Mouse (Mus musculus): ENCODE results near the gene Nsg2. TPM values are rescaled to one million over a fixed set of nuclear protein-coding genes. Genes with fewer than 3 reads are reported as not detected.

Nsg2 gene
- polyA plus RNA-seq, 1 experiment from 2014 or later: 9.9 TPM

DNA sequence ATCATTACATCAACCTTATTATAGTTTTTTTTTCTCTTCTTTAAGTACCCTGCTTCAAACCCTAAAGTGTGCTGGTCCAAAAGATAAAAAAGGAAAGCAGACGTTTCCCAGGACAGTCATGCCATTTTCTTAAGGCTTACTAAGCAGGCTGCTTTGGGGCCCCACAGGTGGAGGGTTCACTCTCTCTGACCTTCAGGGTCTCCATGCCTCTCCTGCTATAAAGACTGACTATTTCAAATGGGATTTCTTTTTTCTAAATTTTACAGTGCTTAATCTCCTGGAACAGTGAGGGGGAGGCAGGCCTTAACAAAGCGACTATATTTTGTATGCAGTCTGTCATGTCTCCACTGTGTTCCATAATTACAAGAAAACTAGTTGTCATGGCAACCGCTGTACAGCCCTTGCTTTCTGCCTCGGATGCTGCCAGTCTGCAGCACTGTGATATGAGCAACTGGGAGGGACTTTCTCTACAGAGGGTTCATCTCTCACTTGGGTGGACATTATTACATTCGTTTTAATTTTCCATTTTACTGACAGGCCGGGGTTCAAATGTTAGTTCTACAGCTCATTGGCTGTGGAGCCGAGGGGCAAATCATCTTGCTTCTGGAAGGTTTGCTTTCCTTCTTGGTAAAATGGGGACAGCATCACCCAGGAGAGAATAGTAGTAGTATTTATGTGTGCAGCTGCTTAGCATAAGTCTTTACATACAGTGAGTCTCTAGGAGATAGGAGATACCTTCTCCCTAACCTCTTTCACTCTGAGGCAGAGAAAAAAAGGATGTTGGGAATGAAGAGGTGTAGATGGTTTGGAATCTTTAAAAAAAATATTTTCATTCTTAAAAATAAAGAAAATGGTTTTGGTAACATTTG, 27.4 kb downstream of the Nsg2 start:
- Histone ChIP-seq H3K4me1 (ENCODE audit: control insufficient read depth, insufficient read depth, low read length) (peaks cover 3% of the 10 kb centered on the region), H3K36me3 (ENCODE audit: control insufficient read depth, insufficient read depth, low read length) (no peaks in the 10 kb centered on the region), H3K9me3 (ENCODE audit: control insufficient read depth, low read length) (no peaks in the 10 kb centered on the region), H3K27me3 (replicated peaks; ENCODE audit: control insufficient read depth, insufficient read depth, low read length) (no peaks in the 10 kb centered on the region), H3K4me3 (ENCODE audit: low read length) (no peak overlapping the region), H3K9ac (ENCODE audit: low read depth, low read length) (no peak overlapping the region), H3K27ac (ENCODE audit: low read length) (no peak overlapping the region), H3K4me2 (ENCODE audit: low read depth, low read length) (no peak overlapping the region)
- 57% methylated on average over 7 of the region's 7 CpGs for WGBS
- no peak for ATAC-seq

DNA sequence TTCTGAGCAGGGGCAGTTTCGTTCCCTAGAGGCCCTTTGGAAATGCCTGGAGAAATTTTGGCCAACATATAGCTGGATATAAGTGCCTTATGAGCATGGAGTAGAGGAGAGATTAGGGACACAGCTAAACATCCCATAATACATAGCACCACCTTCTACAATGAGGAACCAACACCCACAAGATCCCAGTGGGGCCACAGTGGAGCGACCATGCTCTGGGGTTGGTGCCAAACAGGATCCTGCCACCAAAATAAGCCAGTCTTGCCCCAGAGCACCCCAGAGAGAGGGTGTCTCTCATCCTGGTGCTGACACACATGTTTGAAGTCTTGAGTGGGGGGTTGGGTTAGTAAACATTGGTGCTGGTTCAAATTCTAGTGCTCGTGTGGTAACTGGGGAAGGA, 28.3 kb downstream of the Nsg2 start:
- ATAC-seq: no peak
- Histone ChIP-seq H3K27ac (ENCODE audit: low read length) (no peak overlapping the region), H3K36me3 (ENCODE audit: control insufficient read depth, insufficient read depth, low read length) (no peaks in the 10 kb centered on the region), H3K9me3 (ENCODE audit: control insufficient read depth, low read length) (no peaks in the 10 kb centered on the region), H3K4me1 (ENCODE audit: control insufficient read depth, insufficient read depth, low read length) (peaks cover 3% of the 10 kb centered on the region), H3K4me2 (ENCODE audit: low read depth, low read length) (no peak overlapping the region), H3K4me3 (ENCODE audit: low read length) (no peak overlapping the region), H3K27me3 (replicated peaks; ENCODE audit: control insufficient read depth, insufficient read depth, low read length) (no peaks in the 10 kb centered on the region), H3K9ac (ENCODE audit: low read depth, low read length) (no peak overlapping the region)
- 74% methylated on average over 3 of the region's 3 CpGs for WGBS

DNA sequence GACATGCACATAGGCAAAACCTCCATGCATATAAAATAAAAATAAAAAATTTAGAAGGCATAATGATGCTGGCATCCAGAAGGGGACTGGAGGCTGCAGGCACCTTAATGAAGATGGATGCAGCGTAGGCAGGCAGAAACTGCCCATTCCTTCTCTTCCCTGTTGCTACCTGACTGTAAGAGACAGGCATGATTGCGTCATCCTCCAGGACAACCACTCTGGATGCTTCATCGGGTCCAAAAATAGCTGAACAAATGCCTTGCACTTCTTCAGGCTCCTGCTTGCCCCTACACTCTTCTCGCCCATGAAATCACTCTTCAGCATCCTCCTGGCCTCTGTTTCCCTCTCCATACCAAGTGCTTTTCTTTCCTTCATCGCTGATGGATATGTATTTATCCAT, 29.1 kb downstream of the Nsg2 start:
- no peaks in the 10 kb centered on the region for H3K27me3 ChIP-seq (replicated peaks; ENCODE audit: control insufficient read depth, insufficient read depth, low read length)
- H3K4me1 ChIP-seq (ENCODE audit: control insufficient read depth, insufficient read depth, low read length): peaks cover 3% of the 10 kb centered on the region
- WGBS: 85% methylated on average over 5 of the region's 5 CpGs
- no peak overlapping the region for H3K27ac ChIP-seq (ENCODE audit: low read length)
- no peak overlapping the region for H3K4me2 ChIP-seq (ENCODE audit: low read depth, low read length)
- H3K36me3 ChIP-seq (ENCODE audit: control insufficient read depth, insufficient read depth, low read length): no peaks in the 10 kb centered on the region
- no peak for ATAC-seq
- no peaks in the 10 kb centered on the region for H3K9me3 ChIP-seq (ENCODE audit: control insufficient read depth, low read length)
- no peak overlapping the region for H3K4me3 ChIP-seq (ENCODE audit: low read length)
- no peak overlapping the region for H3K9ac ChIP-seq (ENCODE audit: low read depth, low read length)

DNA sequence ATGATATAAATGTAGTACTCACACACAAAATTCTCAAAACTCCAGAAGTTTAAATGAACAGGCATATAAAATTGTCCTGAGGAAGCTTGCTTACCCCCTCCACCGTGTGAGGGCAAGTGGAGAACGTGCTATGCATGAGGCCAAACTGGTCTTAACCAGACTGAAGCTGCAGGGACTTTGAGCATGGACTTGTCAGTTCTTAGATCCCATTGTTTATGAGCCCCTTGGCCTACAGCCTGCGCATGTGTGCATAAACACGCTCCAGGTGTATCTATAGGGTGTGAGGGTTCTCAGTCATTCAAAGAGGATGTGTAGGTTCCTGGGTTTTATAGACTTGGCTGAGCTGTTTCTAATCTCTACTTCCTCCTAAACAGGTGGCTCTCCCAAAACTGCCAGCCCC, 31.1 kb downstream of the Nsg2 start:
- Histone ChIP-seq H3K4me1 (ENCODE audit: control insufficient read depth, insufficient read depth, low read length) (peaks cover 3% of the 10 kb centered on the region), H3K9me3 (ENCODE audit: control insufficient read depth, low read length) (no peaks in the 10 kb centered on the region), H3K9ac (ENCODE audit: low read depth, low read length) (no peak overlapping the region), H3K27ac (ENCODE audit: low read length) (no peak overlapping the region), H3K36me3 (ENCODE audit: control insufficient read depth, insufficient read depth, low read length) (no peaks in the 10 kb centered on the region), H3K4me2 (ENCODE audit: low read depth, low read length) (no peak overlapping the region), H3K27me3 (replicated peaks; ENCODE audit: control insufficient read depth, insufficient read depth, low read length) (no peaks in the 10 kb centered on the region), H3K4me3 (ENCODE audit: low read length) (no peak overlapping the region)
- 67% methylated on average over 4 of the region's 4 CpGs for WGBS
- ATAC-seq: no peak

DNA sequence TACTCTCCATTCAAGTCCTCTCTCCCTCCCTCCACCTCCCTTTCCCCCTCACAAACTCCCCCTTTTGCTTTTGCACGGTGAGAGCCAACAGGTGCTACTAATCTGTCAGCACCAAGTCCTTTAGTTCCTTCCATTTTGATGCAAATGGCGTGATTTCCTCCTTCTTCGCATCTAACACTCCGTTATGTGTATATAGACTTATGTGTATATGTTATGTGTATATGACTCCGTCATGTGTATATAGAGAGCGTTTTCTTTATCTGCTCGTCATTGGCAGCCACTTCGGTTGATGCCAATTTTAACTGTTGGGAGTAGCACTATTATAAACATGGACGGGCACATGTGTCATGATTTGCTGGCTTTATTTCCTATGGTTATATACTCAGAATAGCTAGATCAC, 31.8 kb downstream of the Nsg2 start:
- no peaks in the 10 kb centered on the region for H3K36me3 ChIP-seq (ENCODE audit: control insufficient read depth, insufficient read depth, low read length)
- no peak overlapping the region for H3K9ac ChIP-seq (ENCODE audit: low read depth, low read length)
- H3K27me3 ChIP-seq (replicated peaks; ENCODE audit: control insufficient read depth, insufficient read depth, low read length): no peaks in the 10 kb centered on the region
- WGBS: 75% methylated on average over 9 of the region's 9 CpGs
- no peaks in the 10 kb centered on the region for H3K9me3 ChIP-seq (ENCODE audit: control insufficient read depth, low read length)
- no peak overlapping the region for H3K4me3 ChIP-seq (ENCODE audit: low read length)
- H3K4me1 ChIP-seq (ENCODE audit: control insufficient read depth, insufficient read depth, low read length): no peaks in the 10 kb centered on the region
- ATAC-seq: no peak
- H3K4me2 ChIP-seq (ENCODE audit: low read depth, low read length): no peak overlapping the region
- no peak overlapping the region for H3K27ac ChIP-seq (ENCODE audit: low read length)

DNA sequence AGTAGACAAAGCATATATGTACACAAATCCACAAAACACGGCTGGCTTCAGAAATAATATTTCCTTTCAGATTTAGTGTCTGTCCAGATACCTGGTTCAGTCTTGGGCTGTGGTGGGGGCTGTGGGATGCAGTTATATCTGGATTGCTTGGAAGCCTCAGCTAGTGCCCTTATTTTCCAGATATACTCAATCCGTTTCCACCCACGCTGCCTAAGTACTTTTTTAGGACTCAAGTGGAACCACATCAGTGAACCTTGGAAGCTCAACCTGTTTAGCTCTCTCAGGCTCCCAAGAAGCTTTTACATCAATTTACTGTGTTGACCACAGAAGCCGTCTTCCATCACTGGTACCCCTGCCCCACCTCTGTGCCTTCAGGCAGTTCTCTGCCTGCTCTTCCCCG, 35.6 kb downstream of the Nsg2 start:
- Histone ChIP-seq H3K27me3 (replicated peaks; ENCODE audit: control insufficient read depth, insufficient read depth, low read length) (no peaks in the 10 kb centered on the region), H3K4me2 (ENCODE audit: low read depth, low read length) (no peak overlapping the region), H3K36me3 (ENCODE audit: control insufficient read depth, insufficient read depth, low read length) (no peaks in the 10 kb centered on the region), H3K9ac (ENCODE audit: low read depth, low read length) (no peak overlapping the region), H3K4me3 (ENCODE audit: low read length) (no peak overlapping the region), H3K4me1 (ENCODE audit: control insufficient read depth, insufficient read depth, low read length) (no peaks in the 10 kb centered on the region), H3K9me3 (ENCODE audit: control insufficient read depth, low read length) (no peaks in the 10 kb centered on the region), H3K27ac (ENCODE audit: low read length) (no peak overlapping the region)
- 75% methylated on average over 5 of the region's 5 CpGs for WGBS
- ATAC-seq: no peak

DNA sequence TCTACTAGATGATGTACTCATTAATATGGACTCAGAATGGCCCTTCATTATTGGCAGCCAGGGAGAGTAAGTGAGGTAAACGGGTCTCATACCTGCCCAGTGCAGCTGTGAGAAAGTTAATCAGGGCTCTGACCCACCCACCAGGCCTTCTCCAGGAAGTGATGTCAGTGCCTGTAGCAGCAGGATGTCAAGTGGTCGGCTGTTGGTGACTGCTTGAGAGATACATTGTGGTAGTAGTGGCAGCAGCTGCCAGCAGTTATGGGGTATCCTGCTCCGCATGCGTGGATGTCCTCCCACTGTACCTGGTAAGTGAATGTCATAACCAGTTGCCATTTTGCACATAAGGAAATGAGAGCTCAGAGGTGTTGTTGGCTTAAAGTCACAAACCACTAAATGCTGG, 39.4 kb downstream of the Nsg2 start:
- H3K27ac ChIP-seq (ENCODE audit: low read length): no peak overlapping the region
- no peak overlapping the region for H3K9ac ChIP-seq (ENCODE audit: low read depth, low read length)
- no peak overlapping the region for H3K4me2 ChIP-seq (ENCODE audit: low read depth, low read length)
- no peaks in the 10 kb centered on the region for H3K4me1 ChIP-seq (ENCODE audit: control insufficient read depth, insufficient read depth, low read length)
- WGBS: 69% methylated on average over 4 of the region's 4 CpGs
- H3K4me3 ChIP-seq (ENCODE audit: low read length): no peak overlapping the region
- no peak for ATAC-seq
- no peaks in the 10 kb centered on the region for H3K9me3 ChIP-seq (ENCODE audit: control insufficient read depth, low read length)
- H3K27me3 ChIP-seq (replicated peaks; ENCODE audit: control insufficient read depth, insufficient read depth, low read length): no peaks in the 10 kb centered on the region
- H3K36me3 ChIP-seq (ENCODE audit: control insufficient read depth, insufficient read depth, low read length): no peaks in the 10 kb centered on the region

DNA sequence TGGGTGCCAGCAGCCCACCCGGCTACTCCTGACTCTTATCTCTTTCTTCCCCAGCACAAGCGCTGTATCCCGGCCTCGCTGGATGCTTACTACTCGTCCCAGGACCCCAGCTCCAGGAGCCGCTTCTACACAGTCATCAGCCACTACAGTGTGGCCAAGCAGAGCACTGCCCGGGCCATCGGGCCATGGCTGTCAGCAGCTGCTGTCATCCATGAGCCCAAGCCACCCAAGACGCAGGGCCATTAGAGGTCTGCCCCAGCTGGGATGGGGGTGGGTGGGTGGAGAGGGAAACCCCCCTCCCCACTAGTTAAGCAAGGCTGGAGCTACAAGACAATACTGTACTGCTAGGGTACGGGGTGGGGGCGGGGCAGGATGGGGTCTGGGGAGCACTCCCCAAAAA, 57.1 kb downstream of the Nsg2 start:
- 80% methylated on average over 11 of the region's 11 CpGs for WGBS
- H3K9me3 ChIP-seq (ENCODE audit: control insufficient read depth, low read length): no peaks in the 10 kb centered on the region

DNA sequence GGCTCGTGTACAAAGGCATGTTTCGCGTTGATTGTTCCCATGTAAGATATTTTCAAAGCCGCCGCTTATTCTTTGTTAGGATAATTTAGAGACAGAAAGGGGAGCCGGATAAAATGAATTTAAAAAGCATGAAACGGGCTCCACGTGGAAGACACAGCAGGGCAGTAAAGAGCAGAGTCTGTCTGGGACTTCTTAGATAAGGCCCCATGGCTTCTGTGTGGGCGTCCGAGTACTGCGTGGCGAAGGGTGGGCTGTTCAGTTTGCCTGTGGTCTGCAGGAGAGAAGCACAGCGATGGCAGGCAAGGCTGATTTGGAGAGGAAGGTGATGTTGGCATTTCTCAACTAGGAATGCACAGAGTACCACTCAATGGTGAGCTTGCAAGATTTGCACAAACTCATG, 57.6 kb downstream of the Nsg2 start:
- Histone ChIP-seq H3K4me1 (ENCODE audit: control insufficient read depth, insufficient read depth, low read length) (no peaks in the 10 kb centered on the region), H3K4me3 (ENCODE audit: low read length) (no peak overlapping the region), H3K9ac (ENCODE audit: low read depth, low read length) (no peak overlapping the region), H3K27ac (ENCODE audit: low read length) (no peak overlapping the region), H3K36me3 (ENCODE audit: control insufficient read depth, insufficient read depth, low read length) (no peaks in the 10 kb centered on the region), H3K4me2 (ENCODE audit: low read depth, low read length) (no peak overlapping the region), H3K27me3 (replicated peaks; ENCODE audit: control insufficient read depth, insufficient read depth, low read length) (no peaks in the 10 kb centered on the region), H3K9me3 (ENCODE audit: control insufficient read depth, low read length) (no peaks in the 10 kb centered on the region)
- WGBS: 87% methylated on average over 13 of the region's 13 CpGs
- ATAC-seq: no peak

More for the DNA sequence above, 57.1 kb downstream of the Nsg2 start:
- no peaks in the 10 kb centered on the region for H3K36me3 ChIP-seq (ENCODE audit: control insufficient read depth, insufficient read depth, low read length)
- no peak for ATAC-seq
- H3K4me1 ChIP-seq (ENCODE audit: control insufficient read depth, insufficient read depth, low read length): no peaks in the 10 kb centered on the region
- no peaks in the 10 kb centered on the region for H3K27me3 ChIP-seq (replicated peaks; ENCODE audit: control insufficient read depth, insufficient read depth, low read length)
- H3K4me3 ChIP-seq (ENCODE audit: low read length): no peak overlapping the region
- H3K4me2 ChIP-seq (ENCODE audit: low read depth, low read length): no peak overlapping the region
- H3K27ac ChIP-seq (ENCODE audit: low read length): no peak overlapping the region
- no peak overlapping the region for H3K9ac ChIP-seq (ENCODE audit: low read depth, low read length)

DNA sequence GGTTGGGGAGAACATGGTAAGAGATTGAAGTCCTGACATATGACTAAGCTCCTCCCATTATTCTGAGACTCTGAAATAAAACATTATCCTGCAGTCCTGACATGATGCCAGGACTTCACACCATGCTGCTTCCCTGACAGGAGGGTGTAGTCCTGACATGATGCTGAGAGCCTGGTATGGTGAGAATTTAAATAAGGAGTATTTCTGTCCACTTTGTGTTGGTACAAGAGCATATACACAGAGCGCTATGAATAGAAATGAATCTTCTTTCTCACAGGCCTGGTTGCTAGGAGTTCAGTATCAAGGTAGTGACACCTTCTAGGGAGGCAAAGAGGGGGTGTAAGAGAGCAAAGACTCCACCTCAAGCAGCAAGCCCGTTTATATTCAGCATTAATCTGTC, 60.8 kb downstream of the Nsg2 start:
- no peak overlapping the region for H3K4me3 ChIP-seq (ENCODE audit: low read length)
- no peaks in the 10 kb centered on the region for H3K27me3 ChIP-seq (replicated peaks; ENCODE audit: control insufficient read depth, insufficient read depth, low read length)
- H3K4me2 ChIP-seq (ENCODE audit: low read depth, low read length): no peak overlapping the region
- no peaks in the 10 kb centered on the region for H3K9me3 ChIP-seq (ENCODE audit: control insufficient read depth, low read length)
- H3K36me3 ChIP-seq (ENCODE audit: control insufficient read depth, insufficient read depth, low read length): no peaks in the 10 kb centered on the region
- no peaks in the 10 kb centered on the region for H3K4me1 ChIP-seq (ENCODE audit: control insufficient read depth, insufficient read depth, low read length)
- ATAC-seq: no peak
- H3K9ac ChIP-seq (ENCODE audit: low read depth, low read length): no peak overlapping the region
- no peak overlapping the region for H3K27ac ChIP-seq (ENCODE audit: low read length)
- 63% methylated on average over 2 of the region's 2 CpGs for WGBS

All from intestine, embryonic 16.5 days (tissue).